Mouse (Mus musculus) cerebellum, adult (tissue): Measurements from ENCODE around the gene Lyrm4.

Experiments
- ATAC-seq: cut with Nextera tagmentation; 2 replicates; pipeline ENCODE4 v1.9.2; 2017; ENCODE audit warnings: mild to moderate bottlenecking, moderate library complexity, mixed read lengths; ENCODE audit not compliant: insufficient number of reproducible peaks, low FRiP score, low TSS enrichment

Gene Lyrm4

GRCm38 (mm10) chr13:36108528-36108927, 8.8 kb downstream of the Lyrm4 start:
- no peak for ATAC-seq

- peak; percentile 98 for ATAC-seq
These were observed 11.7 kb downstream of the Lyrm4 start for GRCm38 (mm10) chr13:36105591-36105990.

GRCm38 (mm10) chr13:36096684-36097383, 20.5 kb downstream of the Lyrm4 start:
- ATAC-seq = no peak

GRCm38 (mm10) chr13:36088168-36088567, 29.2 kb downstream of the Lyrm4 start:
- ATAC-seq = no peak

- ATAC-seq = no peak
These were observed 29.9 kb downstream of the Lyrm4 start for GRCm38 (mm10) chr13:36087427-36087826.

- ATAC-seq = no peak
These were observed 30.5 kb downstream of the Lyrm4 start for GRCm38 (mm10) chr13:36086608-36087391.

GRCm38 (mm10) chr13:36085971-36086370, 31.4 kb downstream of the Lyrm4 start:
- no peak for ATAC-seq

- no peak for ATAC-seq
These were observed 32.6 kb downstream of the Lyrm4 start for GRCm38 (mm10) chr13:36084701-36085100.

- ATAC-seq = no peak
These were observed 35.7 kb downstream of the Lyrm4 start for GRCm38 (mm10) chr13:36081591-36081990.

GRCm38 (mm10) chr13:36074484-36074883, 42.8 kb downstream of the Lyrm4 start:
- ATAC-seq = no peak

GRCm38 (mm10) chr13:36066676-36067075, 50.6 kb downstream of the Lyrm4 start:
- ATAC-seq = no peak

- no peak for ATAC-seq
These were observed 59.8 kb downstream of the Lyrm4 start for GRCm38 (mm10) chr13:36057489-36057888.

- no peak for ATAC-seq
These were observed 60.4 kb downstream of the Lyrm4 start for GRCm38 (mm10) chr13:36056925-36057324.

GRCm38 (mm10) chr13:36056509-36056908, 60.8 kb downstream of the Lyrm4 start:
- ATAC-seq = no peak

- ATAC-seq = no peak
These were observed 81.8 kb downstream of the Lyrm4 start for GRCm38 (mm10) chr13:36035528-36035927.

GRCm38 (mm10) chr13:36031959-36032358, 85.4 kb downstream of the Lyrm4 start:
- ATAC-seq = no peak

GRCm38 (mm10) chr13:36019309-36020274, 97.7 kb downstream of the Lyrm4 start:
- peak; percentile 50 for ATAC-seq

GRCm38 (mm10) chr13:36018017-36018416, 99.3 kb downstream of the Lyrm4 start:
- no peak for ATAC-seq

- ATAC-seq = no peak
These were observed 101.7 kb downstream of the Lyrm4 start for GRCm38 (mm10) chr13:36015636-36016035.

GRCm38 (mm10) chr13:36009981-36010380, 107.3 kb downstream of the Lyrm4 start:
- no peak for ATAC-seq

- no peak for ATAC-seq
These were observed 116.5 kb downstream of the Lyrm4 start for GRCm38 (mm10) chr13:36000798-36001197.
